Mouse (Mus musculus) G1E (cell line): ENCODE measurements around the gene Mrpl23. TPM values are rescaled to one million over a fixed set of nuclear protein-coding genes. Genes with fewer than 3 reads are reported as not detected.

ENCODE experiments used
- ATAC-seq: 2 replicates; pipeline ENCODE4 v1.8.0; 2016; ENCODE audit warnings: mild to moderate bottlenecking; ENCODE audit not compliant: insufficient number of reproducible peaks, poor library complexity, low FRiP score, severe bottlenecking; ENCODE audit errors: extremely low read depth
- DNase-seq: peaks from one replicate; pipeline ENCODE4 v3.0.0; 2012; ENCODE audit warnings: low spot score
- H3K27me3 ChIP-seq: 2 replicates; pipeline ENCODE4 v1.6.1; 2012; ENCODE audit warnings: mild to moderate bottlenecking, low read length, inconsistent platforms; ENCODE audit not compliant: insufficient read depth
- H3K36me3 ChIP-seq: replicated peaks from 2 replicates; pipeline ENCODE3; 2012; ENCODE audit warnings: mild to moderate bottlenecking, inconsistent platforms
- H3K4me1 ChIP-seq: 2 replicates; pipeline ENCODE4 v1.6.1; 2012; ENCODE audit warnings: low read depth, low read length, inconsistent platforms, mixed read lengths; ENCODE audit not compliant: insufficient read depth
- H3K4me3 ChIP-seq: 2 replicates; pipeline ENCODE4 v1.5.1; 2012; ENCODE audit warnings: low read depth, mild to moderate bottlenecking, inconsistent platforms, low read length, moderate library complexity, mixed read lengths
- H3K9me3 ChIP-seq: replicated peaks from 2 replicates; pipeline ENCODE4 v1.6.1; 2012; ENCODE audit warnings: inconsistent platforms
- CTCF ChIP-seq: IDR thresholded peaks from 2 replicates; pipeline ENCODE4 v1.5.1; 2012; ENCODE audit warnings: low read depth, low read length, inconsistent platforms, mixed read lengths
- GATA1 ChIP-seq: IDR thresholded peaks from 2 replicates; pipeline ENCODE4 v1.6.1; 2012; ENCODE audit warnings: borderline replicate concordance, low read length, inconsistent platforms, mixed read lengths
- GATA2 ChIP-seq: IDR thresholded peaks from 2 replicates; pipeline ENCODE4 v1.6.1; 2012; ENCODE audit warnings: low read depth, low read length, inconsistent platforms, borderline replicate concordance
- POLR2AphosphoS5 ChIP-seq: IDR thresholded peaks from 2 replicates; pipeline ENCODE4 v1.6.1; 2012; ENCODE audit warnings: low read depth, low read length, inconsistent platforms; ENCODE audit not compliant: insufficient replicate concordance
- TAL1 ChIP-seq: conservative IDR thresholded peaks from 2 replicates; pipeline ENCODE4 v1.6.1; 2012; ENCODE audit warnings: low read depth, low read length, inconsistent platforms, mixed read lengths
- polyA plus RNA-seq: library from polyadenylated mRNA; stranded (reverse); fragments of >175 nt; gene quantifications from 2 replicates; pipeline ENCODE4 v1.2.3, GENCODE M21; 2012
- total RNA-seq, 2 experiments: library from RNA; stranded (forward) in 1 of 2; stranded (reverse) in 1 of 2; fragments of 200-1000 nt in 1 of 2; fragments of >200 nt in 1 of 2; fragmentation: Nextera tagmentation in 1 of 2; gene quantifications; 2 replicates each; pipeline ENCODE4 v1.2.3; 2014 to 2017

Mrpl23 gene
- total and polyA plus RNA-seq, 3 experiments = 30.3 to 54.4 (median 33.1) TPM

- Histone ChIP-seq H3K4me3 (no peak overlapping the region), H3K27me3 (peaks cover 34% of the 10 kb centered on the region), H3K36me3 (no peaks in the 10 kb centered on the region), H3K4me1 (peaks cover 4% of the 10 kb centered on the region; the same call in 1 of the 2 replicates), H3K9me3 (no peaks in the 10 kb centered on the region)
- ATAC-seq = no peak
- no peak for DNase-seq
- TF ChIP-seq CTCF (no peak), TAL1 (no peak), GATA2 (no peak), GATA1 (no peak), POLR2AphosphoS5 (no peak)
Observed at GRCm38 (mm10) chr7:142554625-142555024, 22.1 kb downstream of the Mrpl23 start.

DNA sequence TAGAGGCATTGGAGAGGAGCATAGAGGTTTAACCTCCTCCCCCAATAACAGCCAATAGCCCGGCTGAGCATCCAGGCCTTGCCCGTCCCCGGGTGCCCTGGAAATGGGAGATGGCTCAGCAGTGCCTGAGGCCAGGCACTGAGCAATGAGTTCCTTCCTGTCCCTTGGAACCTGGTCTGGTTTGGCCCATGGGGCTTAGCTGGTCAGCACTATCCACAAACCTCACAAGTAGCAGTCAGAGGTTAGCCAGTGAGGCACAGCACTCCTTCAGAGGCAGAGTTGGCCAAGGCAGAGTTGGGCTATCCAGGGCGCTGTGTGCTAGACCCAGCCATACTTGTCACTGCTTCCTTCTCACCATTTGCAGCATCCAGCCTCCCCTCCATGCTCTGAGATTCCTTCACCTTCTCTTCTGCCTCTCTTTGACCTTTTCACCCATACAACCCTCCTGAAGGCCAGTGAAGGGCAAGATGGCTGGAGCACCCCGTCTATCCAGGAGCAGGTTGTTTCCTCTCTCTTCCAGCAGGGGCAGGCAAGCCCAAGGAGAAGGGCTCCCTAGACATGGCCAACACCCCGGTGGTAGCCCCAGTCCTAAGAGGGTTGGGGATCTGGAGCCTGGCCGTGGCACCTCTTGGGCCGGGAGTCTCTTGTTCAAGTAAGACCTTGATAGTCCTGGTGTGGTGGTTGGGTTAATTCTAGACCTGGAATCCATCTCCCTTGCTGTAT lies 23.0 kb downstream of the Mrpl23 start:
- Histone ChIP-seq H3K4me1 (peaks cover 4% of the 10 kb centered on the region; the same call in 1 of the 2 replicates), H3K9me3 (no peaks in the 10 kb centered on the region), H3K36me3 (no peaks in the 10 kb centered on the region), H3K4me3 (no peak overlapping the region), H3K27me3 (peaks cover 33% of the 10 kb centered on the region)
- TF ChIP-seq GATA1 (no peak), GATA2 (no peak), POLR2AphosphoS5 (no peak), TAL1 (no peak), CTCF (no peak)
- DNase-seq (no peak), ATAC-seq (no peak)

DNA sequence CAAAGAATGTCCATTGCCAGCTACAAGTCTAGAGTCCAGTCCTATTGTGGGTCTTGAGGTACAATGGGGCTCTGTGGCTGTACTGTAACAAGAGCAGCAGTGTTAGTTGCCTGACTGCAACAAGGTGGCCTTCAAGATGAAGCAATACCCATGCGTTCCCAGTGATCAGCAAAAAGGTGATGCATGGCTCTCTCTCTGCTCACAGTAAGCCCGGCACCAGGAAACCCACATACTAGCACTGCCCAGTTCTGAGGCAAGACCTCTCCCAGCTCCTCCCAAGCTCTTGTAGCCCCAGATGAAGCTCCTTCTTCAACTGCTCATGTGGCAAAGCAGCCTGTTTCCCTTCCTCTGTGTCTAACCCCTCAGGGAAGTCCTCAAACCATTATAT lies 23.6 kb downstream of the Mrpl23 start:
- no peaks in the 10 kb centered on the region for H3K36me3 ChIP-seq
- peaks cover 33% of the 10 kb centered on the region for H3K27me3 ChIP-seq
- H3K4me3 ChIP-seq = no peak overlapping the region
- no peaks in the 10 kb centered on the region for H3K9me3 ChIP-seq
- ATAC-seq (no peak), DNase-seq (no peak)
- H3K4me1 ChIP-seq = peaks cover 4% of the 10 kb centered on the region; the same call in 1 of the 2 replicates
- TF ChIP-seq TAL1 = no peak
- no peak for TF ChIP-seq GATA1
- no peak for TF ChIP-seq CTCF
- no peak for TF ChIP-seq GATA2
- TF ChIP-seq POLR2AphosphoS5 = no peak

- H3K36me3 ChIP-seq = no peaks in the 10 kb centered on the region
- no peak overlapping the region for H3K4me3 ChIP-seq
- no peak for TF ChIP-seq POLR2AphosphoS5
- TF ChIP-seq GATA1 = no peak
- no peak for TF ChIP-seq GATA2
- TF ChIP-seq TAL1 = no peak
- TF ChIP-seq CTCF = no peak
- ATAC-seq = no peak
- peaks cover 28% of the 10 kb centered on the region for H3K27me3 ChIP-seq
- H3K4me1 ChIP-seq = peaks cover 4% of the 10 kb centered on the region; the same call in 1 of the 2 replicates
- H3K9me3 ChIP-seq = no peaks in the 10 kb centered on the region
- no peak for DNase-seq
Observed at GRCm38 (mm10) chr7:142557696-142558095, 25.2 kb downstream of the Mrpl23 start.

GRCm38 (mm10) chr7:142558511-142559146 lies 26.1 kb downstream of the Mrpl23 start:
- TF ChIP-seq POLR2AphosphoS5 (no peak), TAL1 (no peak), GATA2 (no peak), CTCF (no peak), GATA1 (no peak)
- no peaks in the 10 kb centered on the region for H3K36me3 ChIP-seq
- H3K4me1 ChIP-seq = no peaks in the 10 kb centered on the region
- peaks cover 26% of the 10 kb centered on the region for H3K27me3 ChIP-seq
- DNase-seq = no peak
- no peak overlapping the region for H3K4me3 ChIP-seq
- no peak for ATAC-seq
- no peaks in the 10 kb centered on the region for H3K9me3 ChIP-seq

DNA sequence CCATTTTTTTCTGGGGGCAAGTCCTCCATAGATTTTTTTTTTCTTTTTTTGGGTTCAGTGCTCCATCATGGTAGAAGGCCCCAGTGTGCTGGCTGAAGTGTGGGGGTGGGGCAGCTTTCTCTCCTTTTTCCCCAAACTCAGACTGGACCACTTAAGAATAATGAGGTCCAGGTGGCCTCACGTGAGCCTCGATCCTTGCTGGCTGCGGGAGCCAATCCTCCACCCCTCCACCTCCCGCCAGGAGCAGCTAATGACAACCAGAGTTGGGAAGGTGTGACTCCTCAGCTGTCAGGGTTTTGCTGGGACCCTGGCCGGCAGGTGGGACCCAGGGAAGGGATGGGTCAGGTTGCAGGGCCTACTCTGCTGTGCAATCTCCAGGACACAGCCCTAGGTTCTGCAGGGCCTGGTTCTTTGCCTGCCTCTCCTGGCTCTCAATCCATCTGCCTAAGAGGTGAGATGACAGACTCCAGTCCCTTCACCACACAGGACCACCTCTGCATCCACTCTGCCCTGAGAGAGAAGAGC lies 27.2 kb downstream of the Mrpl23 start:
- H3K9me3 ChIP-seq = no peaks in the 10 kb centered on the region
- H3K36me3 ChIP-seq = no peaks in the 10 kb centered on the region
- DNase-seq (no peak), ATAC-seq (no peak)
- peaks cover 23% of the 10 kb centered on the region; the same call in 1 of the 2 replicates for H3K27me3 ChIP-seq
- TF ChIP-seq GATA2 = no peak
- no peak for TF ChIP-seq TAL1
- no peak for TF ChIP-seq CTCF
- no peak for TF ChIP-seq POLR2AphosphoS5
- TF ChIP-seq GATA1 = no peak
- no peaks in the 10 kb centered on the region for H3K4me1 ChIP-seq
- H3K4me3 ChIP-seq = no peak overlapping the region
